Mouse (Mus musculus) C2C12 (cell line): ENCODE measurements around the gene Prss53.

Experiments
- CTCF ChIP-seq: IDR thresholded peaks from one replicate; pipeline ENCODE4 v1.5.1; 2011; ENCODE audit not compliant: control insufficient read depth, insufficient read depth, insufficient read length
- FOSL1 ChIP-seq: IDR thresholded peaks from one replicate; pipeline ENCODE4 v1.8.0; 2011; ENCODE audit warnings: mild to moderate bottlenecking, low read length; ENCODE audit not compliant: poor library complexity, insufficient read depth, severe bottlenecking
- MAX ChIP-seq: IDR thresholded peaks from one replicate; pipeline ENCODE4 v1.6.1; 2011; ENCODE audit warnings: mild to moderate bottlenecking, control low read depth
- MYOD1 ChIP-seq: IDR thresholded peaks from one replicate; pipeline ENCODE4 v1.6.1; 2011; ENCODE audit warnings: low read depth; ENCODE audit not compliant: control insufficient read depth, insufficient read length
- MYOG ChIP-seq: IDR thresholded peaks from one replicate; pipeline ENCODE4 v1.6.1; 2011; ENCODE audit not compliant: control insufficient read depth, insufficient read length; ENCODE audit errors: extremely low read depth
- USF1 ChIP-seq: IDR thresholded peaks from one replicate; pipeline ENCODE4 v1.6.1; 2011; ENCODE audit warnings: low read depth, mild to moderate bottlenecking, control low read depth, moderate library complexity

DNA sequence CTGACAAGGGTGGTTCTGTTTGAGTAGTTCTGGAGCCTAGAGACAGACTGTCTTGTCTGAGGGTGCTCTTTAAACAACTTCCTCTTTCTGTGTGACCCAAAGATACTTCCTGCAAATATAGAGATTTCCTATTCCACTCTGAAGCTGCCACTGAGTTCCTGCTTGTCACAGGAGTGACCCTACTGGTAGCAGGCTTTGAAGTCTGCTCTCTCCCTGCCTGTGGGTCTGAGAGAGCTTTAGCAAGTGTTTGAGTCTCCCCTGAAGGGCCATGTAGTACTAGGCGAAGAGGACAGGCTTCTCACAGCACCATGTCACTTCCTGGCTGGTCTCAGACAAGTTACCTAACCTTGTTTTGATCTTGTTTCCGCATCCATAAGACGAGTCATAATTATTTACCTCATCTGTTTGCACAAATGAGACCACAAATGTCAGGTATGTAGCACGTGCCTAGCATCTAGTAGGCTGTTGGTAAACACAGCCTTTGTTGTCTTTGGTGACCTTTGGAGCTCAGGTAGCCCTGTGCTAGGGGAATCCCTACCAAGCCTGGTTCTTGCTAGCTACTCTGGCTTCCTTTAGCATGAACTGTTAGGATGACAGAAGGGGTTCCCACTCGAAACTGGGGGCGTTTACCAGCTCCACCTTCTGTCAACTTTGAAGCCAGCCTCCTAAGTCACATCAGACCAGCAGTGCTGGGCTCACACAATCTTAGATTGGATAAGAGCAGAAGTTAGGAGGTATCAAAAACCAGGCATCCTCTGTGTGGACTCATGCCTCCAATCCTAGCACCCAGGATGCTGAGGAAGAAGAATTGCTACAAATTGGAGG is 31.9 kb upstream of the Prss53 start:
- no peak for TF ChIP-seq CTCF
- TF ChIP-seq MYOG: no peak
- no peak for TF ChIP-seq FOSL1
- TF ChIP-seq MAX: no peak
- no peak for TF ChIP-seq MYOD1
- TF ChIP-seq USF1: no peak
